Mouse (Mus musculus) layer of hippocampus, postnatal 10 days (tissue): ENCODE measurements around the gene Tekt4. TPM values are rescaled to one million over a fixed set of nuclear protein-coding genes. Genes with fewer than 3 reads are reported as not detected.

Experiments used
- total RNA-seq, 2 experiments: library from RNA; stranded (reverse); gene quantifications; 2 replicates each; pipeline ENCODE4 v1.2.3; 2021

The Tekt4 gene
- total RNA-seq, 2 experiments from 2014 or later, result 1.3 to 3.1 TPM

Other genes starting within 250 kb of the Tekt4 start
- 10 to 100 TPM; 59.1 to 62.9 TPM for gene Gnptg, start 214.5 kb upstream of the Tekt4 start, total RNA-seq
- gene Tsr3, start 214.4 kb upstream of the Tekt4 start, total RNA-seq, result 10 to 100 TPM; 31.0 to 35.6 TPM
- gene Baiap3, start 198.3 kb upstream of the Tekt4 start, total RNA-seq, result 10 to 100 TPM; 13.7 to 14.6 TPM
- 100 to 1,000 TPM; 238 to 255 TPM for gene Ube2i, start 180.0 kb upstream of the Tekt4 start, total RNA-seq
- gene Prss34, start 156.2 kb upstream of the Tekt4 start, total RNA-seq, result not detected
- not detected for gene Prss28, start 146.0 kb upstream of the Tekt4 start, total RNA-seq
- not detected for gene Prss29, start 136.0 kb upstream of the Tekt4 start, total RNA-seq
- gene Tpsab1, start 109.1 kb upstream of the Tekt4 start, total RNA-seq, result not detected
- 1 to 10 TPM in 1 of 2 experiments, under 1 TPM in 1; 0.42 to 1.0 TPM for gene Tpsb2, start 88.3 kb upstream of the Tekt4 start, total RNA-seq
- not detected for gene Tpsg1, start 85.3 kb upstream of the Tekt4 start, total RNA-seq
- gene Cacna1h, start 20.8 kb upstream of the Tekt4 start, total RNA-seq, result 100 to 1,000 TPM in 1 of 2 experiments, 10 to 100 TPM in 1; 91.4 to 104 TPM
- under 1 TPM; 0.18 to 0.38 TPM for gene Sstr5, start 42.7 kb downstream of the Tekt4 start, total RNA-seq
- gene Sox8, start 116.1 kb downstream of the Tekt4 start, total RNA-seq, result 10 to 100 TPM; 62.7 to 66.3 TPM
- 10 to 100 TPM; 23.1 to 26.4 TPM for gene Lmf1, start 124.5 kb downstream of the Tekt4 start, total RNA-seq